Mouse (Mus musculus): ENCODE data around the gene Smu1.

DNA sequence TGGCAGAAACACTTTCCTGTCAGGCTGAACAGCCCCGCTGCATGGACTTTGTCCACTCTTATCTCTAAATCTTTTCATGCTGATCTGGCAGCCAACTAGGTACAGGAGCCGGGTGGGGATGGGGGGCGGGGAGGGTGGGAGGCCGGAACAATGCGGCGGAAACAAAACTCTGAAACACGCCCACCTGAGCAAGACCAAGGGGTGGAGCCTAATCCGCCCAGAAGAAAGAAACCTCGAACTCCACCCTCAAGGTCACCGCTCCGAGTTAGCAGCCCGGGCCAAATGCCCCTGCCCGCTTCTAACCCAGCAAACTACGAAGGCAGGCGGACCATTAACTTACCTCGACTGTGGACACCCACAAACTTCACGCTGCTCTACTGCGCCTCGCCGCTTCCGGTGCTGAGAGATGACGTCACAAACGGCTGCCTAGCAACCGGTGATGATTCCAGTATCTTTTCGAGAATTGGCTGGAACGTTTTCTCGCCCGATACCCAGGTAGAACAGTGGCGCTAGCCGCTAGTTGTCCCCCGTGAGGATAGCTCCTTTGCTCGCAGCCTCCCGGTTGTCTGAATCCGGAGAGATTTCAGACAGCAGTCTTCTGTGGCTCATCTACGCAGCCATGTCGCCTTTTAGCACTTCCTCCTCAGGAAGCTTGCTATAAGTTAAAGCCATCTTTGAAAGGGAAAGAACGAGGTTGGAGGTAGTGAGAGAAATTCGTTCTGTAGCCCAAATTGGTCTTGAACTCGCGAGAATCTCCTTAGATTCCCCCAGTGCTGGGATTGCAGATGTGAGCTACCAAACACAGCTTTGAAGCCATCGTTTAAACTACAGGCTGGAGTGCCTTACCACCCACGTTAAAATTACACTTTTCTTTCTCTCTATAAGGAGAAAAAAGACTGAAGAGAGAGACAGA is 54.7 kb downstream of the Smu1 start, which contains the start of gene Aptx:
- peak; percentile 98 for TF ChIP-seq POLR2A (IDR thresholded peaks at IDR 0.05; ENCODE audit: control insufficient read depth, low read depth, low read length)
- peak; percentile 17; the same call in 1 of the 2 replicates for TF ChIP-seq CTCF (IDR thresholded peaks at IDR 0.05; ENCODE audit: control insufficient read depth, insufficient read depth, insufficient replicate concordance, low read depth, low read length)

All from testis, adult 2 months (tissue).